Mouse (Mus musculus) CH12.LX (cell line): ENCODE data around the gene Rab44. TPM values are rescaled to one million over a fixed set of nuclear protein-coding genes. Genes with fewer than 3 reads are reported as not detected.

ENCODE experiments used
- DNase-seq: peaks from one replicate; pipeline ENCODE4 v3.0.0-alpha.2; 2013; ENCODE audit errors: extremely low read depth
- H3K27ac ChIP-seq: 2 replicates; pipeline ENCODE4 v1.5.1; 2012; ENCODE audit warnings: low read depth, mild to moderate bottlenecking, control low read depth, moderate library complexity; ENCODE audit not compliant: insufficient read depth
- H3K27me3 ChIP-seq: replicated peaks from 2 replicates; pipeline ENCODE3; 2012; ENCODE audit warnings: inconsistent platforms
- H3K36me3 ChIP-seq, 2 experiments: replicated peaks in 1 of 2; 2 replicates each; pipeline versions ENCODE3 to v1.6.1; 2012; ENCODE audit warnings: inconsistent platforms in 1 of 2, low read length in 1 of 2, mild to moderate bottlenecking in 1 of 2, mixed read lengths in 1 of 2, moderate library complexity in 1 of 2; ENCODE audit not compliant: control insufficient read depth in 1 of 2, insufficient read depth in 1 of 2
- H3K4me1 ChIP-seq, 2 experiments: 2 replicates each; pipeline ENCODE4 v1.6.1; 2012; ENCODE audit warnings: inconsistent platforms in 1 of 2, moderate library complexity in 1 of 2; ENCODE audit not compliant: insufficient read depth in 2 of 2, control insufficient read depth in 1 of 2
- H3K4me2 ChIP-seq: 2 replicates; pipeline ENCODE4 v1.6.1; 2012; ENCODE audit warnings: low read depth, mild to moderate bottlenecking, control low read depth; ENCODE audit not compliant: poor library complexity, insufficient read depth, severe bottlenecking
- H3K4me3 ChIP-seq, 3 experiments: fragments of 150-350 bp in 1 of 3; sonication (generic) in 1 of 3; replicated peaks in 1 of 3; 2 replicates each; pipeline versions ENCODE3 to v1.5.1; 2011 to 2012; ENCODE audit warnings: low read depth in 2 of 3, low read length in 2 of 3, mild to moderate bottlenecking in 2 of 3, moderate library complexity in 2 of 3, control low read depth in 1 of 3, improper control_type of control experiment in 1 of 3, inconsistent platforms in 1 of 3, mixed read lengths in 1 of 3; ENCODE audit not compliant: poor library complexity in 1 of 3
- H3K79me2 ChIP-seq: replicated peaks from 2 replicates; pipeline ENCODE4 v1.6.1; 2012; ENCODE audit warnings: mild to moderate bottlenecking, moderate library complexity; ENCODE audit not compliant: control insufficient read depth, poor library complexity, insufficient read depth, severe bottlenecking; ENCODE audit errors: extremely low read depth
- H3K9ac ChIP-seq: 2 replicates; pipeline ENCODE4 v1.6.1; 2012; ENCODE audit warnings: low read depth, mild to moderate bottlenecking, control low read depth, moderate library complexity; ENCODE audit not compliant: insufficient read depth
- H3K9me3 ChIP-seq: replicated peaks from 2 replicates; pipeline ENCODE3; 2012; ENCODE audit warnings: low read length, inconsistent platforms, mixed read lengths
- E2F4 ChIP-seq: IDR thresholded peaks from 2 replicates; pipeline ENCODE4 v1.6.1; 2011; ENCODE audit warnings: low read depth, low read length, improper control_type of control experiment; ENCODE audit not compliant: insufficient replicate concordance
- EP300 ChIP-seq: IDR thresholded peaks from 2 replicates; pipeline ENCODE4 v1.6.1; 2011; ENCODE audit warnings: low read length, improper control_type of control experiment
- IRF4 ChIP-seq: IDR thresholded peaks from 2 replicates; pipeline ENCODE4 v1.6.1; 2014; ENCODE audit warnings: low read depth, mild to moderate bottlenecking, inconsistent platforms, low read length, improper control_type of control experiment
- JUND ChIP-seq: conservative IDR thresholded peaks from 2 replicates; pipeline ENCODE4 v1.6.1; 2011; ENCODE audit warnings: low read depth, low read length, improper control_type of control experiment
- MEF2A ChIP-seq: IDR thresholded peaks from 2 replicates; pipeline ENCODE4 v1.6.1; 2014; ENCODE audit warnings: low read depth, mild to moderate bottlenecking, inconsistent platforms, low read length, improper control_type of control experiment, borderline replicate concordance
- MXI1 ChIP-seq: IDR thresholded peaks from 2 replicates; pipeline ENCODE4 v1.6.1; 2011; ENCODE audit warnings: mild to moderate bottlenecking, low read depth, low read length, improper control_type of control experiment
- MYC ChIP-seq: IDR thresholded peaks from 2 replicates; pipeline ENCODE4 v1.6.1; 2011; ENCODE audit warnings: low read depth, mild to moderate bottlenecking, improper control_type of control experiment, low read length
- NELFE ChIP-seq: IDR thresholded peaks from 2 replicates; pipeline ENCODE4 v1.6.1; 2011; ENCODE audit warnings: low read depth, low read length, improper control_type of control experiment
- SMC3 ChIP-seq: IDR thresholded peaks from 2 replicates; pipeline ENCODE4 v1.6.1; 2011; ENCODE audit warnings: low read depth, low read length, improper control_type of control experiment
- TBP ChIP-seq: conservative IDR thresholded peaks from 2 replicates; pipeline ENCODE4 v1.6.1; 2011; ENCODE audit warnings: low read depth, low read length, improper control_type of control experiment
- UBTF ChIP-seq: IDR thresholded peaks from 2 replicates; pipeline ENCODE4 v1.6.1; 2012; ENCODE audit warnings: low read depth, mild to moderate bottlenecking, inconsistent platforms, low read length, improper control_type of control experiment, moderate library complexity
- ZKSCAN1 ChIP-seq: IDR thresholded peaks from 2 replicates; pipeline ENCODE4 v1.6.1; 2012; ENCODE audit warnings: low read depth, inconsistent platforms, low read length, improper control_type of control experiment, borderline replicate concordance
- ZNF384 ChIP-seq: IDR thresholded peaks from 2 replicates; pipeline ENCODE4 v1.6.1; 2012; ENCODE audit warnings: low read depth, low read length, improper control_type of control experiment, inconsistent platforms
- dilution Hi-C: fragments of 300-500 bp; cut with MboI; formaldehyde crosslinking; loops from 2 replicates; pipeline ENCODE4 v1.14.3; 2020; ENCODE audit warnings: low sequenced_read_pairs; ENCODE audit not compliant: extremely low pct_unique_long_range_greater_than_20kb, extremely low pct_ligation_motif_present
- in situ Hi-C: fragments of 300-500 bp; cut with MboI; formaldehyde crosslinking; loops from 3 replicates; pipeline ENCODE4 v1.14.3; 2019; ENCODE audit warnings: low sequenced_read_pairs, low pct_ligation_motif_present, low pct_unique_long_range_greater_than_20kb, mixed read lengths
- polyA plus RNA-seq: library from polyadenylated mRNA; unstranded; fragments of >175 nt; gene quantifications from 2 replicates; pipeline ENCODE4 v1.2.1, GENCODE M21; 2012; ENCODE audit warnings: low read depth; ENCODE audit not compliant: insufficient read length
- total RNA-seq, 2 experiments: library from RNA; depleted of rRNA; stranded (reverse); fragments of 300-350 nt in 1 of 2; fragments of >200 nt in 1 of 2; gene quantifications; 2 replicates each; pipeline ENCODE4 v1.2.3; 2012 to 2014

The Rab44 gene
- total and polyA plus RNA-seq, 3 experiments: 0.30 to 0.34 TPM; not detected in 1

- in situ Hi-C loops (loop anchor here (5.0 kb wide), 4 partner anchors 62 to 332 kb away; no protein-coding TSS in a partner anchor), dilution Hi-C loops (no loop called here)
- no peak for DNase-seq
- Histone ChIP-seq H3K4me1 (peaks cover 32 to 56% of the 10 kb centered on the region in 2 experiments), H3K27me3 (peaks cover 7% of the 10 kb centered on the region), H3K36me3 (no peaks in the 10 kb centered on the region), H3K9ac (no peak overlapping the region), H3K4me2 (no peak overlapping the region), H3K27ac (no peak overlapping the region), H3K4me3 (no peak overlapping the region), H3K9me3 (no peaks in the 10 kb centered on the region), H3K79me2 (no peaks in the 10 kb centered on the region)
- TF ChIP-seq MYC (no peak), E2F4 (no peak)
Observed at GRCm38 (mm10) chr17:29179917-29180316, 66.0 kb downstream of the Rab44 start.

GRCm38 (mm10) chr17:29180406-29181127 is 66.6 kb downstream of the Rab44 start:
- no peaks in the 10 kb centered on the region for H3K36me3 ChIP-seq
- H3K9ac ChIP-seq: no peak overlapping the region
- H3K9me3 ChIP-seq: no peaks in the 10 kb centered on the region
- no peak for TF ChIP-seq MEF2A
- H3K79me2 ChIP-seq: no peaks in the 10 kb centered on the region
- DNase-seq: no peak
- peaks cover 32 to 56% of the 10 kb centered on the region in 2 experiments for H3K4me1 ChIP-seq
- dilution Hi-C loops: no loop called here
- peaks cover 7% of the 10 kb centered on the region for H3K27me3 ChIP-seq
- H3K4me2 ChIP-seq: no peak overlapping the region
- no peak overlapping the region for H3K27ac ChIP-seq
- no peak overlapping the region for H3K4me3 ChIP-seq
- in situ Hi-C loops: no loop called here

GRCm38 (mm10) chr17:29181751-29182150 is 67.8 kb downstream of the Rab44 start:
- Histone ChIP-seq H3K79me2 (no peaks in the 10 kb centered on the region), H3K4me1 (peaks cover 38 to 59% of the 10 kb centered on the region in 2 experiments), H3K4me2 (no peak overlapping the region), H3K27ac (no peak overlapping the region)
- no peak for DNase-seq
- in situ Hi-C loops: no loop called here
- TF ChIP-seq ZNF384 (no peak), NELFE (no peak), IRF4 (no peak), UBTF (no peak), E2F4 (no peak), ZKSCAN1 (no peak), MXI1 (no peak), JUND (no peak), SMC3 (no peak), TBP (no peak), EP300 (no peak)
- TF ChIP-seq, all 38 proteins: peak for 0
- dilution Hi-C loops: no loop called here
- Histone ChIP-seq H3K9me3 (no peaks in the 10 kb centered on the region), H3K27me3 (peaks cover 7% of the 10 kb centered on the region), H3K4me3 (no peak overlapping the region), H3K36me3 (no peaks in the 10 kb centered on the region), H3K9ac (no peak overlapping the region)
